Mouse (Mus musculus): ENCODE results near the gene Lpar1. TPM values are rescaled to one million over a fixed set of nuclear protein-coding genes. Genes with fewer than 3 reads are reported as not detected.
A peak's percentile ranks its signal among the peaks of the same experiment; 100 is the strongest.
"Not testable (repeated sequence)": the region's sequence is repeated elsewhere in the genome, so short reads cannot be mapped to it uniquely, and the experiment has no call there.

The Lpar1 gene
- polyA plus RNA-seq, 1 experiment from 2014 or later: 46.4 TPM

- peaks cover 9% of the 10 kb centered on the region; the same call in 1 of the 2 replicates for H3K4me1 ChIP-seq
- ATAC-seq (ENCODE audit: low FRiP score, low read depth): no peak
- WGBS: 96% methylated on average over 3 of the region's 3 CpGs
Measured at GRCm38 (mm10) chr4:58543171-58543570, 10.5 kb downstream of the Lpar1 start.

GRCm38 (mm10) chr4:58542656-58543055 lies 11.0 kb downstream of the Lpar1 start:
- H3K9ac ChIP-seq (replicated peaks); H3K36me3 ChIP-seq; ATAC-seq (ENCODE audit: low FRiP score, low read depth); H3K9me3 ChIP-seq; H3K4me3 ChIP-seq; H3K4me2 ChIP-seq (replicated peaks); H3K4me1 ChIP-seq; H3K27ac ChIP-seq (replicated peaks); H3K27me3 ChIP-seq: not testable (repeated sequence)
- 90% methylated on average over 7 of the region's 7 CpGs for WGBS

More at GRCm38 (mm10) chr4:58543171-58543570, 10.5 kb downstream of the Lpar1 start:
- Histone ChIP-seq H3K9ac (replicated peaks) (no peak overlapping the region), H3K4me2 (replicated peaks) (no peak overlapping the region), H3K36me3 (no peaks in the 10 kb centered on the region), H3K4me3 (no peak overlapping the region), H3K9me3 (no peaks in the 10 kb centered on the region), H3K27me3 (no peaks in the 10 kb centered on the region), H3K27ac (replicated peaks) (no peak overlapping the region)

GRCm38 (mm10) chr4:58540841-58541240 lies 12.9 kb downstream of the Lpar1 start:
- Histone ChIP-seq H3K9ac (replicated peaks) (no peak overlapping the region), H3K36me3 (no peaks in the 10 kb centered on the region), H3K4me3 (no peak overlapping the region), H3K4me2 (replicated peaks) (no peak overlapping the region), H3K27me3 (no peaks in the 10 kb centered on the region), H3K27ac (replicated peaks) (no peak overlapping the region), H3K4me1 (no peaks in the 10 kb centered on the region), H3K9me3 (no peaks in the 10 kb centered on the region)
- 91% methylated on average over 3 of the region's 3 CpGs for WGBS
- ATAC-seq (ENCODE audit: low FRiP score, low read depth): no peak

- Histone ChIP-seq H3K27ac (replicated peaks) (no peak overlapping the region), H3K4me3 (no peak overlapping the region), H3K4me1 (no peaks in the 10 kb centered on the region), H3K4me2 (replicated peaks) (no peak overlapping the region), H3K9ac (replicated peaks) (no peak overlapping the region), H3K27me3 (no peaks in the 10 kb centered on the region), H3K9me3 (no peaks in the 10 kb centered on the region), H3K36me3 (no peaks in the 10 kb centered on the region)
- no peak for ATAC-seq (ENCODE audit: low FRiP score, low read depth)
- WGBS: 88% methylated on average over 8 of the region's 8 CpGs
Measured at GRCm38 (mm10) chr4:58540385-58540784, 13.3 kb downstream of the Lpar1 start.

- ATAC-seq (ENCODE audit: low FRiP score, low read depth): no peak
- Histone ChIP-seq H3K27ac (replicated peaks) (no peak overlapping the region), H3K9me3 (no peaks in the 10 kb centered on the region), H3K4me1 (peaks cover 4% of the 10 kb centered on the region), H3K27me3 (no peaks in the 10 kb centered on the region), H3K9ac (replicated peaks) (no peak overlapping the region), H3K4me2 (replicated peaks) (no peak overlapping the region), H3K36me3 (no peaks in the 10 kb centered on the region), H3K4me3 (no peak overlapping the region)
- WGBS: 91% methylated on average over 3 of the region's 3 CpGs
Measured at GRCm38 (mm10) chr4:58538696-58539095, 15.0 kb downstream of the Lpar1 start.

GRCm38 (mm10) chr4:58535754-58536153 lies 17.9 kb downstream of the Lpar1 start:
- H3K4me1 ChIP-seq: peaks cover 7% of the 10 kb centered on the region
- H3K9ac ChIP-seq (replicated peaks): no peak overlapping the region
- no peaks in the 10 kb centered on the region for H3K9me3 ChIP-seq
- no peak overlapping the region for H3K4me3 ChIP-seq
- H3K27me3 ChIP-seq: no peaks in the 10 kb centered on the region
- no peak for ATAC-seq (ENCODE audit: low FRiP score, low read depth)
- H3K4me2 ChIP-seq (replicated peaks): no peak overlapping the region
- H3K27ac ChIP-seq (replicated peaks): no peak overlapping the region
- 93% methylated on average over 6 of the region's 6 CpGs for WGBS
- no peaks in the 10 kb centered on the region for H3K36me3 ChIP-seq

- Histone ChIP-seq H3K27me3 (no peaks in the 10 kb centered on the region), H3K4me1 (peaks cover 7% of the 10 kb centered on the region), H3K4me3 (no peak overlapping the region), H3K9ac (replicated peaks) (no peak overlapping the region), H3K9me3 (no peaks in the 10 kb centered on the region), H3K27ac (replicated peaks) (no peak overlapping the region), H3K36me3 (no peaks in the 10 kb centered on the region), H3K4me2 (replicated peaks) (0 out of 2 replicates have a peak overlapping the region, but pooled peaks have one; percentile 17)
- no peak for ATAC-seq (ENCODE audit: low FRiP score, low read depth)
- WGBS: 86% methylated on average over 15 of the region's 15 CpGs
Measured at GRCm38 (mm10) chr4:58534726-58535350, 18.9 kb downstream of the Lpar1 start.

GRCm38 (mm10) chr4:58534141-58534571 lies 19.5 kb downstream of the Lpar1 start:
- Histone ChIP-seq H3K36me3 (no peaks in the 10 kb centered on the region), H3K4me2 (replicated peaks) (peak overlapping the region; percentile 17; the same call in 1 of the 2 replicates), H3K9me3 (no peaks in the 10 kb centered on the region), H3K4me1 (peaks cover 7% of the 10 kb centered on the region), H3K27ac (replicated peaks) (no peak overlapping the region), H3K9ac (replicated peaks) (no peak overlapping the region), H3K4me3 (no peak overlapping the region), H3K27me3 (no peaks in the 10 kb centered on the region)
- ATAC-seq (ENCODE audit: low FRiP score, low read depth): no peak
- 27% methylated on average over 13 of the region's 13 CpGs for WGBS

GRCm38 (mm10) chr4:58533519-58533918 lies 20.2 kb downstream of the Lpar1 start:
- Histone ChIP-seq H3K9me3 (no peaks in the 10 kb centered on the region), H3K36me3 (no peaks in the 10 kb centered on the region), H3K4me1 (peaks cover 7% of the 10 kb centered on the region), H3K27me3 (no peaks in the 10 kb centered on the region), H3K4me2 (replicated peaks) (no peak overlapping the region), H3K27ac (replicated peaks) (no peak overlapping the region), H3K4me3 (no peak overlapping the region), H3K9ac (replicated peaks) (no peak overlapping the region)
- ATAC-seq (ENCODE audit: low FRiP score, low read depth): peak; percentile 75; the same call in 1 of the 2 replicates
- WGBS: 15% methylated on average over 3 of the region's 3 CpGs

GRCm38 (mm10) chr4:58532326-58532725 lies 21.4 kb downstream of the Lpar1 start:
- Histone ChIP-seq H3K9ac (replicated peaks) (no peak overlapping the region), H3K4me1 (peaks cover 7% of the 10 kb centered on the region), H3K36me3 (no peaks in the 10 kb centered on the region), H3K4me3 (no peak overlapping the region), H3K27me3 (no peaks in the 10 kb centered on the region), H3K4me2 (replicated peaks) (no peak overlapping the region), H3K9me3 (no peaks in the 10 kb centered on the region), H3K27ac (replicated peaks) (no peak overlapping the region)
- 84% methylated on average over 3 of the region's 3 CpGs for WGBS
- ATAC-seq (ENCODE audit: low FRiP score, low read depth): no peak

- Histone ChIP-seq H3K9me3 (no peaks in the 10 kb centered on the region), H3K27ac (replicated peaks) (no peak overlapping the region), H3K27me3 (no peaks in the 10 kb centered on the region), H3K4me3 (no peak overlapping the region), H3K36me3 (no peaks in the 10 kb centered on the region), H3K9ac (replicated peaks) (no peak overlapping the region), H3K4me2 (replicated peaks) (no peak overlapping the region), H3K4me1 (peaks cover 7% of the 10 kb centered on the region)
- no peak for ATAC-seq (ENCODE audit: low FRiP score, low read depth)
- 85% methylated on average over 5 of the region's 5 CpGs for WGBS
Measured at GRCm38 (mm10) chr4:58530706-58531105, 23.0 kb downstream of the Lpar1 start.

GRCm38 (mm10) chr4:58530279-58530678 lies 23.4 kb downstream of the Lpar1 start:
- peaks cover 7% of the 10 kb centered on the region for H3K4me1 ChIP-seq
- H3K4me3 ChIP-seq: no peak overlapping the region
- WGBS: 55% methylated on average over 3 of the region's 3 CpGs
- no peak overlapping the region for H3K9ac ChIP-seq (replicated peaks)
- no peak for ATAC-seq (ENCODE audit: low FRiP score, low read depth)
- H3K9me3 ChIP-seq: no peaks in the 10 kb centered on the region
- H3K4me2 ChIP-seq (replicated peaks): no peak overlapping the region
- H3K36me3 ChIP-seq: no peaks in the 10 kb centered on the region
- H3K27ac ChIP-seq (replicated peaks): no peak overlapping the region
- H3K27me3 ChIP-seq: no peaks in the 10 kb centered on the region

GRCm38 (mm10) chr4:58527852-58528251 lies 25.8 kb downstream of the Lpar1 start:
- no peaks in the 10 kb centered on the region for H3K4me1 ChIP-seq
- WGBS: 90% methylated on average over 3 of the region's 3 CpGs
- H3K27me3 ChIP-seq: no peaks in the 10 kb centered on the region
- H3K9me3 ChIP-seq: no peaks in the 10 kb centered on the region
- ATAC-seq (ENCODE audit: low FRiP score, low read depth): no peak
- no peak overlapping the region for H3K27ac ChIP-seq (replicated peaks)
- H3K4me3 ChIP-seq: no peak overlapping the region
- H3K9ac ChIP-seq (replicated peaks): no peak overlapping the region
- no peaks in the 10 kb centered on the region for H3K36me3 ChIP-seq
- H3K4me2 ChIP-seq (replicated peaks): no peak overlapping the region
